Mouse (Mus musculus) heart, adult 2 months (tissue): ENCODE data around the gene Qk.

ENCODE experiments used
- CTCF ChIP-seq: fragments of 200-600 bp; IDR thresholded peaks from 2 replicates; pipeline ENCODE4 v1.8.1; 2022; ENCODE audit warnings: antibody characterized with exemption, mild to moderate bottlenecking, moderate library complexity
- POLR2A ChIP-seq: fragments of 200-500 bp; IDR thresholded peaks from 2 replicates; pipeline ENCODE4 v1.6.1; 2011; ENCODE audit warnings: mild to moderate bottlenecking, low read depth, low read length, control low read depth; ENCODE audit not compliant: insufficient read depth

DNA sequence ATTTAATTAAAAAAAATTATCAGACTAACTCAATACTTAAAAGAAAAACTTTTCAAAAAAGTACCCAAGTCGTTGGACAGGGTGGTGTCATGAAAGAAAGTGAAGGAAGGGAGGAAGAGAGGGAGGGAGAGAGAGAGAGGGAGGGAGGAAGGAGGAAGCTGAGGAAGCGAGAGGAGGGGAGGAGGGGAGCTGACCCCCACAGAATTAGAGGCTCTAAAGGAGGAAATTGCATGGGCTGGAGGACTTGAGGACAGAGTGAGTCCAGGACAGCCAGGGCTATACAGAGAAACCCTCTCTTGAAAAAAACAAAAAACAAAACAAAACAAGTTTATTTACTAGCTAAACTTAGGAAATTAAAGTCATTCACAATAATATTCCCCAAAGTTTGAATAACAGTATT is 27.1 kb downstream of the Qk start:
- no peak for TF ChIP-seq CTCF
- TF ChIP-seq POLR2A, result no peak
